Comparison of ENCODE assay signal across 12 mouse cellular contexts in the genomic region with DNA sequence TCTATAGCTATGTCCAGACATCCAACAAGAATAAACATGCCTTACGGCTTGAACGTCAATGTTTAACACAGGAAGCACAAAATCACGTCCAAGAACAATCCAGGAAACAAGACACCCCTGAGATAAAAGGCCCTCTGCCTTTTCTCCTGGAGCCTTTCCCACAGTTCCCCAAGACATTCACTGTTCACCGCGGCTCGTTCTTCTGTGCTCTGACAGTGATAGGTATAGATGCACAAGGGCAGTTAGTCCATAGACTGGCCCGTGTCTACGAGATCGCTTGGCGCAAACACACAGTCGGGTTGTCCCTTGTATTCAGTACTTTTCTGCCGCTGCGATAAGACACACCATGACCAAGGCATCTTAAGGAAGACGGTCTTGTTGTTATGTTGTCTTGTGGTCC.
A peak's percentile ranks its signal among the peaks of the same experiment; 100 is the strongest.
DNase-seq lines count a peak whose midpoint lies in the region; ATAC-seq and TF ChIP-seq lines count a peak whose summit lies in the region.
"Had no signal": no experiment of that assay in that cellular context is flagged by ENCODE, and none has a peak within 500 bp of the region (broad histone marks: within the 10 kb centered on the region; RNA-seq: fewer than 3 reads in every experiment).

No protein-coding gene starts in this region.

- H3K9ac ChIP-seq in heart, embryonic 12.5 days, result no peak overlapping the region; the same call in 1 of the 2 replicates
- H3K9ac ChIP-seq in kidney, postnatal 0 days (ENCODE audit: low read depth, low read length), result no peak overlapping the region
- no peak overlapping the region for H3K9ac ChIP-seq in stomach, embryonic 14.5 days (replicated peaks; ENCODE audit: low read depth, low read length)
- no peak overlapping the region for H3K9ac ChIP-seq in stomach, postnatal 0 days (ENCODE audit: low read length)
- H3K9ac ChIP-seq: liver, embryonic 14.5 days had no signal

- no peak for TF ChIP-seq EP300 in stomach, postnatal 0 days (optimal IDR thresholded peaks at IDR 0.05)

- no peaks in the 10 kb centered on the region for H3K36me3 ChIP-seq in heart, embryonic 12.5 days
- no peaks in the 10 kb centered on the region for H3K36me3 ChIP-seq in kidney, postnatal 0 days (ENCODE audit: insufficient read depth, low read length)
- H3K36me3 ChIP-seq in stomach, embryonic 14.5 days (ENCODE audit: control insufficient read depth, insufficient read depth, low read length), result no peaks in the 10 kb centered on the region
- H3K36me3 ChIP-seq in stomach, postnatal 0 days (ENCODE audit: control insufficient read depth, insufficient read depth, low read length), result no peaks in the 10 kb centered on the region

- no peak for ATAC-seq in heart, embryonic 12.5 days (ENCODE audit: insufficient number of reproducible peaks, low FRiP score)
- ATAC-seq in kidney, postnatal 0 days (replicated peaks; ENCODE audit: low FRiP score, low read depth), result no peak
- ATAC-seq in stomach, embryonic 14.5 days (ENCODE audit: insufficient number of reproducible peaks, insufficient read depth, low FRiP score, low read depth), result no peak
- no peak for ATAC-seq in stomach, postnatal 0 days (ENCODE audit: low FRiP score, low TSS enrichment)

- WGBS in heart, embryonic 12.5 days, result 52% methylated on average over 14 of the region's 14 CpGs
- 63% methylated on average over 14 of the region's 14 CpGs for WGBS in kidney, postnatal 0 days
- 61% methylated on average over 14 of the region's 14 CpGs for WGBS in stomach, embryonic 14.5 days
- WGBS in stomach, postnatal 0 days, result 54% methylated on average over 14 of the region's 14 CpGs

- no peaks in the 10 kb centered on the region for H3K27me3 ChIP-seq in heart, embryonic 12.5 days (replicated peaks)
- H3K27me3 ChIP-seq in kidney, postnatal 0 days (ENCODE audit: insufficient read depth, low read length), result no peaks in the 10 kb centered on the region
- no peaks in the 10 kb centered on the region for H3K27me3 ChIP-seq in stomach, embryonic 14.5 days (ENCODE audit: control insufficient read depth, insufficient read depth, low read length)
- H3K27me3 ChIP-seq in stomach, postnatal 0 days (ENCODE audit: control insufficient read depth, insufficient read depth, low read length), result no peaks in the 10 kb centered on the region

- intact Hi-C loops in left cerebral cortex, postnatal 14 days (cut with DNase I), result loop anchor here (5.0 kb wide), 1 partner anchor 184 kb away; a partner anchor contains a TSS

- peak overlapping the region; percentile 55 for H3K4me2 ChIP-seq in heart, embryonic 12.5 days
- no peak overlapping the region for H3K4me2 ChIP-seq in kidney, postnatal 0 days (ENCODE audit: low read length)
- no peak overlapping the region for H3K4me2 ChIP-seq in stomach, embryonic 14.5 days (replicated peaks; ENCODE audit: low read depth, low read length)
- H3K4me2 ChIP-seq in stomach, postnatal 0 days (replicated peaks; ENCODE audit: low read depth), result no peak overlapping the region; the same call in 1 of the 2 replicates

- peak overlapping the region; percentile 56 for H3K27ac ChIP-seq in heart, embryonic 12.5 days (ENCODE audit: poor library complexity, severe bottlenecking)
- peak overlapping the region; percentile 10; the same call in 1 of the 2 replicates for H3K27ac ChIP-seq in kidney, postnatal 0 days
- peak overlapping the region; percentile 15; the same call in 1 of the 2 replicates for H3K27ac ChIP-seq in stomach, embryonic 14.5 days (ENCODE audit: low read length)
- no peak overlapping the region for H3K27ac ChIP-seq in stomach, postnatal 0 days (replicated peaks)
- H3K27ac ChIP-seq: liver, embryonic 14.5 days had no signal

- DNase-seq in heart, postnatal 4 days, result no peak
- no peak for DNase-seq in kidney, postnatal 0 days (ENCODE audit: low spot score)
- DNase-seq in kidney, adult 8-10 months, result no peak
- DNase-seq in stomach, postnatal 0 days (ENCODE audit: low spot score), result no peak
- no peak for DNase-seq in MN1 (ENCODE audit: low spot score)
- no peak for DNase-seq in left cerebral cortex, postnatal 14 days (ENCODE audit: low spot score in 2 of 2)
- DNase-seq: adrenal gland, adult 2 months; B cell, adult 2 months; gastrocnemius, postnatal 10 days had no signal

- no peak overlapping the region for H3K4me3 ChIP-seq in heart, embryonic 12.5 days
- no peak overlapping the region for H3K4me3 ChIP-seq in kidney, postnatal 0 days (replicated peaks; ENCODE audit: low read depth, low read length)
- no peak overlapping the region for H3K4me3 ChIP-seq in stomach, embryonic 14.5 days (ENCODE audit: low read depth, low read length)
- H3K4me3 ChIP-seq in stomach, postnatal 0 days (ENCODE audit: low read depth, low read length), result no peak overlapping the region

- H3K9me3 ChIP-seq in heart, embryonic 12.5 days (replicated peaks), result no peaks in the 10 kb centered on the region
- H3K9me3 ChIP-seq in kidney, postnatal 0 days (replicated peaks; ENCODE audit: low read length), result no peaks in the 10 kb centered on the region
- H3K9me3 ChIP-seq in stomach, embryonic 14.5 days (ENCODE audit: control insufficient read depth, low read depth, low read length), result no peaks in the 10 kb centered on the region
- no peaks in the 10 kb centered on the region for H3K9me3 ChIP-seq in stomach, postnatal 0 days (ENCODE audit: control insufficient read depth, low read length)

- H3K4me1 ChIP-seq in heart, embryonic 12.5 days (replicated peaks), result peaks cover 55% of the 10 kb centered on the region
- H3K4me1 ChIP-seq in kidney, postnatal 0 days (replicated peaks; ENCODE audit: insufficient read depth, low read length), result 0 out of 2 replicates have a peak, but pooled peaks cover 17% of the 10 kb centered on the region
- H3K4me1 ChIP-seq in stomach, embryonic 14.5 days (ENCODE audit: control insufficient read depth, insufficient read depth, low read length), result peaks cover 23% of the 10 kb centered on the region
- H3K4me1 ChIP-seq in stomach, postnatal 0 days (replicated peaks; ENCODE audit: control insufficient read depth, insufficient read depth), result peaks cover 5% of the 10 kb centered on the region

- no peak for TF ChIP-seq CTCF in kidney, postnatal 0 days (IDR thresholded peaks at IDR 0.05; ENCODE audit: low read depth)
- TF ChIP-seq CTCF in stomach, postnatal 0 days (IDR thresholded peaks at IDR 0.05; ENCODE audit: low read depth), result no peak
